Mouse (Mus musculus) adrenal gland, postnatal 4 days (tissue): ENCODE data around the gene Spty2d1. TPM values are rescaled to one million over a fixed set of nuclear protein-coding genes. Genes with fewer than 3 reads are reported as not detected.
A peak's percentile ranks its signal among the peaks of the same experiment; 100 is the strongest.
"Not testable (repeated sequence)": the region's sequence is repeated elsewhere in the genome, so short reads cannot be mapped to it uniquely, and the experiment has no call there.

Source experiments
- DNase-seq, 2 experiments: peaks; one replicate each; pipeline ENCODE4 v3.0.0; 2021 to 2022; ENCODE audit warnings: low spot score in 2 of 2, mixed read lengths in 2 of 2
- long read RNA-seq, 2 experiments: library from polyadenylated mRNA; stranded (forward); transcript quantifications; one replicate each; pipeline ENCODE4 v2.0.0; 2021
- total RNA-seq, 2 experiments: library from RNA; stranded (reverse); gene quantifications; 2 replicates each; pipeline ENCODE4 v1.2.3; 2021

Spty2d1 gene
- 10 to 100 TPM; 16.6 to 18.2 TPM for total RNA-seq
- long read RNA-seq, experiment 1, partial matches to known transcripts: 1 of 2 reads
- long read RNA-seq, experiment 1, other reads (novel, unspliced or antisense): 1 of 2 reads
- long read RNA-seq, experiment 2, full-length matches to known transcripts: 2 of 3 reads
- long read RNA-seq, experiment 2, partial matches to known transcripts: 1 of 3 reads
- long read RNA-seq, experiment 2, other reads (novel, unspliced or antisense): 0 of 3 reads

- peak; percentile 85 to 97 for DNase-seq
Measured at GRCm38 (mm10) chr7:47008168-47008993, at the start of gene Spty2d1. Gene Spty2d1, minus strand, starts transcription at chr7:47008411.

DNA sequence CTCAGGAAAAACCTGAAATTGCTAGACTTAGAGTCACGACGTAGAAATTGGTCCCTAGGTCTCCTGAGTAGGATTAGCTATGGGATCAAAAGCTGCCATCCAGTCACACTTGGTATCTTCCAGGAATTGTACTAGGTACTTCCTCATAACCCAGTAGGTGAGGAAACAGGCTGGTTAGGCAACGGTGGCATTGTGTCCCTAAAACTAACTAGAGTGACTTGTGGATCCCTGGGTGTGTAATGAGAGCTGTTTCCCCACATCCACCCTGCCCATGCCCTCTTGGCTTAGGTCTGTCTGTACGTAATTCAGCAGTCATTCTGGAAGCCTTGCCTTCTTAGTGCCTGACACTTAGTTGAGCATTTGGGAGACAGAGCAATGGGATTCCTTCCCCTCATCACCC, 48.1 kb upstream of the Spty2d1 start:
- no peak for DNase-seq

- DNase-seq: no peak
Measured at GRCm38 (mm10) chr7:47055744-47056143, 47.5 kb upstream of the Spty2d1 start.

- DNase-seq: no peak
Measured at GRCm38 (mm10) chr7:47054666-47055065, 46.5 kb upstream of the Spty2d1 start.

GRCm38 (mm10) chr7:47053287-47053686, 45.1 kb upstream of the Spty2d1 start:
- DNase-seq: no peak

DNA sequence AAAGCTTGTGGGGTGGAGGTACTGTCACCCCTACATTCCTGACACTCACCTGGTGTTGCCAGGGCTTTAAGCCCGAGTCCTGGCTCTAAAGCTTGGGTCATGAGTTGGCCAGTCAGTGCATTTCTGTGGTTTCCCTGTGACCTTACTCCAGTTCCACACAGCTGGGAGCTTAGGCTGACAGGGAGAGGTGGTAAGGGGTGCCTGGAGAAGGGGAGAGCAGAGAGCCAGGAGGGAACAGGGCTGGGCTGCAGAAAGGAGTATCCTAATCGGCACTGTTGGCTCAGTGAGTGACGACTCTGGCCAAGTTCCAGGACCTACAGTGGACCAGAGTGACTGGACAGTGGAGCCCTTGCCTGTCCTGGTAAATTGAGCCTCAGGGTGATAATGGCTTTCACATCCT, 44.1 kb upstream of the Spty2d1 start:
- DNase-seq: no peak

DNA sequence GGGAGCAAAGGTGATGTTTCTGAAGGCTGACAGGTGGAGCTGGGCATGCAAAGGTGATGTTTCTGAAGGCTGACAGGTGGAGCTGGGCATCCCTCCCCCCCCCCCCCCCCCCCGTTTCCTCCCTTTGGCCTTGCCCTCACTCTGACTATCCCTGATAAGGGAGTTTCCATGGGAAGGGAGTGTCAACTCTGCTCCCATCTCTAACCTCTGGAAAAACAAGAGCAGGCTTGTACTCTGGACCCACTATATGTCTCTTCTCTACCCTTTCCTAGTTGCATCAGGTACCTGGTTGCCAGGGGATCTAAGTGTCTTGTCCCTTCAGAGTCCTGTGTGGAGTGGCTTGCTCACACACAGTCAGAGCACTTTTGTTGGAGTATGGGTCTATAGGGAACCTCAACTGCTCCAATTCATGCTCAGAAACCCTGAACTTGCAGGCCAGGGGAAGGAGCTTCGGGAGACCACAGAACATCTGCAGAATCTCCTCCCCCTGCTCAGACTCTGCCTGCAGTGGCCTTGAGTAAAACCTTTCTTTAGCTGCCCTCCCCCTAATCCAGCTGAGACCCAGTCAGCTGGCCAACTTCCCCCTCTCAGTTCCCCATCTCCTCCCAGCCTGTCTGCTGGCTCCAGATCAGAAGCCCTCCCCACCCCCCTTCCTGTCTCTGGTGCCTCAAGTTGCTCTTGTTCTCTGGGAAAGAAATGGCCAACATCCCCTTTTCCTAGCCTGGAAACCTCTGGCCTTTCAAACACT, 43.4 kb upstream of the Spty2d1 start:
- no peak for DNase-seq

GRCm38 (mm10) chr7:47050766-47051165, 42.6 kb upstream of the Spty2d1 start:
- DNase-seq: no peak

- DNase-seq: peak; percentile 87 to 91
Measured at GRCm38 (mm10) chr7:47050366-47050765, 42.2 kb upstream of the Spty2d1 start, which contains the start of gene Tmem86a. Gene Tmem86a, plus strand, starts transcription at chr7:47050601.

DNA sequence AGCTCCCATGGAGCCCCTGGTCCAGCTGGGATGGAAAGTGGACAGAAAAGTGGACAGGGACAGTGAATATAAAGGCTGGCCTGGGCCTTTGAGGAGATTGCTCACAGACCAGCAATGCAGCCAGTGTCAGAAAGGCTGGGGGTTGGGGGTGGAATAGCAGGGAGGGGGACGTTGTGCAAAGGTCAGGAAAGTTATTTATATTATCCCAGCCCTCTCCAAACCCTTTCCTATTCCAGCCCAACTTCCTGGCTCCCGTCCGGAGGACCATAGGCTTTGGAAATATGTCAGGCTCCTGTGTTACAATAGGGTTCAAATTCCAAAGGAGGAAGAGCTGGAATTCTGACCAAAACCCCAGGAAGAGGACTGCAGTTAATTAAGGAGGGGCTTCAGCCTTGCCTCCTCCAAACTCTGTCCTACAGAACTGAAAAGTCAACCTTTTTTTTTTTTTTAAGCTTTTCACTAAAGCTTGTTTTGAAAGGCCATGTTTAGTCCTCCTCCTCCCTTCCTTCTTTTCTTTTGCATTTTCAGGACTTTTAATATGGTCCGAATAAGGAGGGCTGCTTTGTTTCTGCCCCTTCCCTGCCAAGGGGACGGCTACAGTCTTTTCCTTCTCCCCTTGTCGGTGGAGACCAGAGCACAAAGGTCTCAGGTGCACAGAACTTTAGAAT, 34.7 kb upstream of the Spty2d1 start:
- no peak for DNase-seq

GRCm38 (mm10) chr7:47042121-47042520, 33.9 kb upstream of the Spty2d1 start:
- DNase-seq: no peak

DNA sequence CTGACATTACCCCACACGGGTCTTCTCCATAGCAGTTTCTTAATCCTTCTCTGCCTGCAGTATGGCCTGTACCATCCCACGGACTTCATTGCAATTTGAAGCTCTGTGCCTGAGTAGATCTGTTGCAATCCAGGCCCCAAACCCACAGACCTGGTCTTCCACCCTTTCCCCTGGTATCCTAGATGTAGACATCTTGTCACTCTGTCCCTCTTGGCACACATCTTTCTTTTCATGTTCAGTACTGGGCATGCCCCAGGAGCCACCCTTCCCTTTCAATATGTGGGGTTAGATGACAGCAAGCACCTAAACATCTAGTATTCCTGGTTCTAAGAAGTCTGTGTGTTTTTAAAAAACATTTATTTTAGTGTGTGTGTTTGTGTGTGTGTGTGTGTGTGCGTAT, 33.5 kb upstream of the Spty2d1 start:
- no peak for DNase-seq

DNA sequence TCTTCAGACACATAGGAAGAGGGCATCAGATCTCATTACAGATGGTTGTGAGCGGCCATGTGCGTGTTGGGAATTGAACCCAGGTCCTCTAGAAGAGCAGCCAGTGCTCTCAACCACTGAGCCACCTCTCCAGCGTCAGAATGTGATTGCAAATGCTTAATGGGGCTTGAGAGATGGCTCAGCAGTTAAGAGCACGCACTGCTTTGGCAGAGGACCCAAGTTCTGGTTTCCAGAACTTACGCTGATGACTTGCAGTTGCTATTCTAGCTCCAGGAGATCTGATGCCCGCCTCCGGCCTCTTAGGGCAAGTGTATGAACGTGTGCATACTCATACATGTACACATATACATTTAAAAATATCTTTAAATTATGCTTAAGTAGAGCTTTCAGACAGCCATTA, 27.2 kb upstream of the Spty2d1 start:
- no peak for DNase-seq

- DNase-seq: no peak
Measured at GRCm38 (mm10) chr7:47034785-47035384, 26.7 kb upstream of the Spty2d1 start.

DNA sequence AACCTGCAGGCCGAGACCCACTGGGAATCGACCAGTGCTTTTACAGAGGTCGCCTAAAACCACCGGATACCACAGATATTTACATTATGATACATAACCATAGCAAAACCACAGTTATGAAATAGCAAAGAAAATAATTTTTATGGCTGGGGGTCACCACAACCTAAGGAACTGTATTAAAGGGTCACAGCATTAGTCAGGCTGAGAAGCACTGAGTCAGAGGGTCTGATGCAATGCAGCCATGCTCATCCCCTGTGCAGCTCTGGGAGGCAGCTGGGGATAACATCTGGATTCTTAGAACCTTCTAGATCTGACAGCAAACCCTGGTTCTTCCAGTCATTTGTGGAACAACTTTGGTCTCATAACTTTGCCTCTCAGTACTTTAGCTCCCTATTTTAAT, 23.2 kb upstream of the Spty2d1 start:
- no peak for DNase-seq

DNA sequence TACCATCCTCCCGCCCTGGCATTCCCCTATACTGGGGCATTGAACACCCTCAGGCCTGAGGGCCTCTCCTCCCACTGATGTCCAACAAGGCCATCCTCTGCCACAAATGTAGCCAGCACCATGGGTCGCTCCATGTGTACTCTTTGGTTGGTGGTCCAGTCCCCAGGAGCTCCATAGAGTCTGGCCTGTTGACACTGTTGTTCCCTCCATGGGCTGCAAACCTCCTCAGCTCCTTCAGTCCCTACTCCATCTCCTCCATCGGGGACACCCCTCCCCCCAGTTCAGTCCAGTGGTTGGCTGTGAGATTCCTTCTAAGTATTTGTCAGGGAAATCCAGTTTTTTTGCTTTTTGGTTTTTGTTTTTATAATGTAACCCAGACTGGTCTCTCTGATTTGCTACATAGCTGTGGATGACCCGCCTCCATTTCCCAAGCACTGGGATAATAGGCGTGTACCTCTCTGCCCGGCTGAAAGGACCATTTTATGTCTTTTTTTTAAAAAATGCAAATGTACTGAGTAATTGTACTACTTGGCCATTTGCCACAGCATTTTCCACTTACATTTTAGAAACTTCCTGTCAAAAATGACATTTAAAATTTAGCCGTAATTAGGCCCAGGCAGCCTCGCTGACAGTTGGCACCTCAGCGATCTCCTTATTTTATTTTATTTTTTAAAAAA, 22.4 kb upstream of the Spty2d1 start:
- no peak for DNase-seq

GRCm38 (mm10) chr7:47027520-47027919, 19.3 kb upstream of the Spty2d1 start:
- no peak for DNase-seq

DNA sequence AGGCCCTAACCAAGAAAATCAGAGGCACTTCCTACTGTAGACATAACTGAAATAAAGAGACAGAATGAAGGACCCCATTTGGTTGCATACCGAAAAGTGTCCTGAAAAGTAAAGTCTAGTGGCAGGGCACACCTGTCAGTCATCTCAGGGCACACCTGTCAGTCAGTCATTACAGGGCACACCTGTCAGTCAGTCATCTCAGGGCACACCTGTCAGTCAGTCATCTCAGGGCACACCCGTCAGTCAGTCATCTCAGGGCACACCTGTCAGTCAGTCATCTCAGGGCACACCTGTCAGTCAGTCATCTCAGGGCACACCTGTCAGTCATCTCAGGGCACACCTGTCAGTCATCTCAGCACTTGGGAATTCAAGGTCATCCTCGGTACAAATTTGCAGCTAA, 18.7 kb upstream of the Spty2d1 start:
- not testable (repeated sequence) for DNase-seq

DNA sequence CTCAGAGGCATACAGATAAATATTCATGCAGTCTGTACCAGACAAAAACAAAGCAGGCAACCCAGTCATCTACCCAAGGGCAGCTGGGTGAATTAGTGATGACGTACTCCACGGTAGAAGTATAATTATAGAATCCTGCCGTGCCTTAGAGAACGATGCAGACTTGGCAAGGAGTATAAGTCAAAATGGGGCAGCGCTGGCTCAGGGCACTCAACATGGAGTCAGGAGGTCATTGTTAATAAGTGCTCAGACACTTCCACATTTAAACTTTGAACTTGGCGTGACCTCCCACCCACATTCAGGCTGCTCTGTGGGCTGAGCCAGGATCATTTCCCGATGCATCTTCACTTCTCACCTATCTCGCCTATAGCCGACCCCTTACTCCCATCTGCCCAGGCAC, 17.2 kb upstream of the Spty2d1 start:
- no peak for DNase-seq

DNA sequence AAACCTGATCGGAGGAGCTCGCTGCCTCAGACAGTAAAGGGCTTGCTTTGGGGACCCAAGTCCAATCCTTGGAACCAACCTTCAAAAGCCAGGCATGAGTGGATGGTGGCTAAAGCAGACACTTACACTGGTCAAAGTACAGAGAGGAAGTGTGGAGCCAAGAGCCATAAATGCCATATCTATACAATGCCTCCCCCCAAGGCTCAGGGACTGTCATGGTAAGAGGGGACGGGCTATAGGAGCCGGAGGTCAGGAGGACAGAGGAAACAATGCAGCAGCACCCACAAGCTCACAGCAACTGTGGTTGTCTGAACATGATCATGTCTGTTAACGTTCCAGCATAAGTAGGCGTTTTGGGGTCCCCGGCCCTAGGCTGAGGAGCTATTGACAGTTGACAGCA, 16.2 kb upstream of the Spty2d1 start:
- DNase-seq: no peak
